Mouse (Mus musculus): ENCODE results near the gene Casp3. TPM values are rescaled to one million over a fixed set of nuclear protein-coding genes. Genes with fewer than 3 reads are reported as not detected.

Casp3 gene
- total RNA-seq, 4 experiments from 2014 or later = 1.8 to 3.7 (median 2.3) TPM

GRCm38 (mm10) chr8:46606930-46607329, 10.2 kb upstream of the Casp3 start:
- no peak for DNase-seq (ENCODE audit: low spot score)

GRCm38 (mm10) chr8:46611557-46611956, 5.5 kb upstream of the Casp3 start:
- no peak for DNase-seq (ENCODE audit: low spot score)

- peak; percentile 20 for DNase-seq (ENCODE audit: low spot score)
Measured at GRCm38 (mm10) chr8:46612913-46613312, 4.2 kb upstream of the Casp3 start.

GRCm38 (mm10) chr8:46613377-46613776, 3.7 kb upstream of the Casp3 start:
- peak; percentile 28 for DNase-seq (ENCODE audit: low spot score)

GRCm38 (mm10) chr8:46615936-46616335, 1.2 kb upstream of the Casp3 start:
- no peak for DNase-seq (ENCODE audit: low spot score)

GRCm38 (mm10) chr8:46617690-46618620, 864 bp downstream of the Casp3 start:
- DNase-seq (ENCODE audit: low spot score) = peak; percentile 18

GRCm38 (mm10) chr8:46618639-46619320, 1.7 kb downstream of the Casp3 start:
- peak; percentile 20 for DNase-seq (ENCODE audit: low spot score)

GRCm38 (mm10) chr8:46622446-46623270, 5.6 kb downstream of the Casp3 start:
- no peak for DNase-seq (ENCODE audit: low spot score)

GRCm38 (mm10) chr8:46625166-46625565, 8.1 kb downstream of the Casp3 start:
- no peak for DNase-seq (ENCODE audit: low spot score)

GRCm38 (mm10) chr8:46626642-46627041, 9.6 kb downstream of the Casp3 start:
- no peak for DNase-seq (ENCODE audit: low spot score)

- no peak for DNase-seq (ENCODE audit: low spot score)
Measured at GRCm38 (mm10) chr8:46627881-46628280, 10.8 kb downstream of the Casp3 start.

- DNase-seq (ENCODE audit: low spot score) = no peak
Measured at GRCm38 (mm10) chr8:46628645-46629044, 11.6 kb downstream of the Casp3 start.

GRCm38 (mm10) chr8:46630422-46630821, 13.3 kb downstream of the Casp3 start:
- DNase-seq (ENCODE audit: low spot score) = no peak

- DNase-seq (ENCODE audit: low spot score) = no peak
Measured at GRCm38 (mm10) chr8:46630932-46631331, 13.8 kb downstream of the Casp3 start.

GRCm38 (mm10) chr8:46639010-46639571, 22.0 kb downstream of the Casp3 start:
- DNase-seq (ENCODE audit: low spot score) = peak; percentile 53

GRCm38 (mm10) chr8:46639852-46640251, 22.8 kb downstream of the Casp3 start:
- no peak for DNase-seq (ENCODE audit: low spot score)

GRCm38 (mm10) chr8:46641272-46641671, 24.2 kb downstream of the Casp3 start:
- no peak for DNase-seq (ENCODE audit: low spot score)

- DNase-seq (ENCODE audit: low spot score) = peak; percentile 35
Measured at GRCm38 (mm10) chr8:46648421-46648820, 31.3 kb downstream of the Casp3 start.

GRCm38 (mm10) chr8:46651872-46652271, 34.8 kb downstream of the Casp3 start:
- DNase-seq (ENCODE audit: low spot score) = peak; percentile 19

GRCm38 (mm10) chr8:46655919-46656318, 38.8 kb downstream of the Casp3 start:
- no peak for DNase-seq (ENCODE audit: low spot score)

- DNase-seq (ENCODE audit: low spot score) = peak; percentile 73
Measured at GRCm38 (mm10) chr8:46671496-46671895, 54.4 kb downstream of the Casp3 start.

Data from heart, adult 8-10 months (tissue).